Mouse (Mus musculus) intestine, postnatal 0 days (tissue): ENCODE data around the gene Gm3411. TPM values are rescaled to one million over a fixed set of nuclear protein-coding genes. Genes with fewer than 3 reads are reported as not detected.
"Not testable (repeated sequence)": the region's sequence is repeated elsewhere in the genome, so short reads cannot be mapped to it uniquely, and the experiment has no call there.

Experiments used
- ATAC-seq: fragments of 200-750 bp; cut with Nextera tagmentation; 2 replicates; pipeline ENCODE4 v1.8.0; 2017; ENCODE audit warnings: mild to moderate bottlenecking, moderate TSS enrichment, moderate library complexity
- H3K27ac ChIP-seq: fragments of 300-500 bp; sonication (generic); 2 replicates; pipeline ENCODE4 v1.5.1; 2014; ENCODE audit warnings: mild to moderate bottlenecking, low read depth, low read length, moderate library complexity
- H3K27me3 ChIP-seq: fragments of 300-500 bp; sonication (generic); replicated peaks from 2 replicates; pipeline ENCODE4 v1.6.1; 2014; ENCODE audit warnings: low read length, mixed read lengths; ENCODE audit not compliant: control insufficient read depth, insufficient read depth
- H3K36me3 ChIP-seq: fragments of 300-500 bp; sonication (generic); 2 replicates; pipeline ENCODE4 v1.6.1; 2014; ENCODE audit warnings: mild to moderate bottlenecking, moderate library complexity; ENCODE audit not compliant: control insufficient read depth, insufficient read depth
- H3K4me1 ChIP-seq: fragments of 300-500 bp; sonication (generic); replicated peaks from 2 replicates; pipeline ENCODE4 v1.6.1; 2014; ENCODE audit warnings: antibody characterized with exemption, low read length, mixed read lengths; ENCODE audit not compliant: control insufficient read depth, insufficient read depth
- H3K4me2 ChIP-seq: fragments of 300-500 bp; sonication (generic); replicated peaks from 2 replicates; pipeline ENCODE4 v1.6.1; 2014; ENCODE audit warnings: low read depth, mild to moderate bottlenecking, moderate library complexity
- H3K4me3 ChIP-seq: fragments of 300-500 bp; sonication (generic); 2 replicates; pipeline ENCODE4 v1.5.1; 2014; ENCODE audit warnings: low read depth, low read length
- H3K9ac ChIP-seq: fragments of 300-500 bp; sonication (generic); 2 replicates; pipeline ENCODE4 v1.6.1; 2014; ENCODE audit warnings: mild to moderate bottlenecking, low read depth, low read length
- H3K9me3 ChIP-seq: fragments of 300-500 bp; sonication (generic); 2 replicates; pipeline ENCODE4 v1.6.1; 2016; ENCODE audit warnings: mixed run types; ENCODE audit not compliant: control insufficient read depth
- WGBS: fragments of 180-500 bp; shearing (Covaris S2); extraction: QIAGEN DNeasy Blood & Tissue Kit; methylation state at CpG from one replicate; pipeline ENCODE4 v1.1.7; 2014; 5-methylcytosine and 5-hydroxymethylcytosine counted together
- polyA plus RNA-seq: library from polyadenylated mRNA; unstranded; fragments of >200 nt; fragmentation: Nextera tagmentation; extraction: Ambion mirVana; gene quantifications from 2 replicates; pipeline ENCODE4 v1.2.1, GENCODE M21; 2015

Gm3411 gene
- polyA plus RNA-seq = 0.70 and 1.1 TPM in 2 replicates

DNA sequence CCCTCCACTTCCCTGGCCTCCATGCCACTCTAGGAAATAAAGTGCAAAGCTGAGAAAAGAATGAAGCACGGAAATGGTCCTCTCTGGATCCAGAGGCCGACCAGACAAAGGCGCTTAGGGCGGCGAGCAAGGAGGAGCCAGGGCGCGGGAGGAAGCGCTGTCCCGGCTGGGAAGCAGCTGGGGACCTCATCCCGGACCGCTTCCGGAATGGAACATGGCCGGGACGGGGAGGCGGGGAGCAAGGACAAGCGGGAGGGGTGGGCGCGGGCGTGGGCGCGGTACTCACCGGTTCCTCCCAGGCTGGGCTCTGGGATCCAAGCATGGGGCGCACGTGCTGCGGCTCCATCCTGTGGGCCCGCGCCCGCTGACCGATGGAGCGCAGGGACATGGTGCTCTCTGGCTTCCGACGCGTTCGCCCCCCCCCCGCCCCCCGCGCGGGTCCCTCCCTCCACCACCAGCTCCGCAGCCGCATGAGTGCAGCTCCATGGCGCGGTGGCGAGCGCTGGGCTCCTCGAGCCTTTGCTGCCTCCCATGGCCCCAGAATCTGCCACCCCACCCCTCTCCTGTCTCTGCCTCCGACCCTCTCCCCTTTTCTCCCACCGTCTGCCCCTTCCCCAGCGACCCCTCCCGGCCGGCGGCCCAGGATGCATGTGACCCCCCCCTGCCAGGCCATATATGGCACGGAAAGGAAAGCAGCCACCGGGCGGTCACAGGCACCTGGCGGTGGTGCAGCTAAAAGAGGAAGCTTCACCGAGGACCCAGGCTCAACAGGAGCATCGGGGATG, at the start of gene Gm3411:
Gm3411 (minus strand) TSS at position 320 of the 785 bp plus-strand sequence.
- WGBS = under 1% methylated on average over 35 of the region's 57 CpGs
- not testable (repeated sequence) for H3K9me3 ChIP-seq, ATAC-seq, H3K9ac ChIP-seq, H3K27me3 ChIP-seq, H3K36me3 ChIP-seq, H3K27ac ChIP-seq, H3K4me1 ChIP-seq
- peak within 1 kb of the TSS; percentile 75 for H3K4me2 ChIP-seq
- peak within 1 kb of the TSS; percentile 35 for H3K4me3 ChIP-seq

- not testable (repeated sequence) for H3K4me2 ChIP-seq, H3K4me1 ChIP-seq, ATAC-seq, H3K9ac ChIP-seq, H3K9me3 ChIP-seq, H3K4me3 ChIP-seq, H3K27ac ChIP-seq, H3K27me3 ChIP-seq, H3K36me3 ChIP-seq
- WGBS = 78% methylated on average over 2 of the region's 2 CpGs
These were observed 17.7 kb upstream of the Gm3411 start, which contains the start of gene Gm21103 for GRCm38 (mm10) chr14:6304743-6305142. TSS of gene Gm21103 (minus strand) at chr14:6304843.

DNA sequence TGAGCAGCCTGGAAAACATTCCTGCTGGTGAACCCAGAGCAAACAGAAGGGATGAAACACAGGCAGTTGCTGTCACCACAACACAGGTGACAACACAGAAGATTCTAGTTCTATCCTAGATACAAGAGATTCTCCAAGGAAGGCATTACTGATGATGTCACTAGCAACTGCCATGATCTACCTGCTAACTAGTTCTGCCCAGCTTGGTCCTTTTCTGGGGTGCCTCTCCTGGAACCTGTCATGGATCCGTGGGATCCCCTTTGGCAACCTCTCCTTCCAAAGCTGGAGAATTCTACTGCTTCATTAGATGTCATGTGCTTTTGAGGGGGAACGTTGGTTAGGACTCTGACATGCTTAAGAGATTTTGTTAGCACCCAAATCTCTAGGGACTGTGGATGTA, 67.9 kb downstream of the Gm3411 start, which contains the start of gene Gm21560:
Gm21560 (minus strand) TSS at position 101 of the 400 bp plus-strand sequence.
- H3K4me3 ChIP-seq, H3K9me3 ChIP-seq, H3K9ac ChIP-seq, H3K4me2 ChIP-seq, H3K36me3 ChIP-seq, ATAC-seq, H3K27me3 ChIP-seq, H3K4me1 ChIP-seq, H3K27ac ChIP-seq: not testable (repeated sequence)
- 76% methylated on average over 1 of the region's 2 CpGs for WGBS

Other genes starting within 250 kb of the Gm3411 start
- gene Gm6337, start 229.0 kb downstream of the Gm3411 start, polyA plus RNA-seq = not detected in 2 replicates
- 0.13 and 0.39 TPM in 2 replicates for gene Gm8206, start 193.3 kb downstream of the Gm3411 start, polyA plus RNA-seq
- gene Gm3468, start 178.6 kb downstream of the Gm3411 start, polyA plus RNA-seq = 0.30 and 0.47 TPM in 2 replicates
- gene Gm3476, start 161.4 kb downstream of the Gm3411 start, polyA plus RNA-seq = not detected in 2 replicates
- not detected in 2 replicates for gene Gm21560, start 68.0 kb downstream of the Gm3411 start, polyA plus RNA-seq
- gene Gm21103, start 17.6 kb upstream of the Gm3411 start, polyA plus RNA-seq = not detected in 2 replicates
- gene Gm3618, start 56.4 kb upstream of the Gm3411 start, polyA plus RNA-seq = not detected in 2 replicates
- not detected in 2 replicates for gene Gm16440, start 103.1 kb upstream of the Gm3411 start, polyA plus RNA-seq
- 0.46 TPM in 1 of 2 replicates, not detected in the other for gene Gm3591, start 125.2 kb upstream of the Gm3411 start, polyA plus RNA-seq
- gene Gm3594, start 157.4 kb upstream of the Gm3411 start, polyA plus RNA-seq = not detected in 2 replicates